Mouse (Mus musculus) colon, adult 2 months (tissue): ENCODE measurements around the gene Slc30a6. TPM values are rescaled to one million over a fixed set of nuclear protein-coding genes. Genes with fewer than 3 reads are reported as not detected.

Experiments used
- polyA plus RNA-seq: library from polyadenylated mRNA; depleted of rRNA; stranded (reverse); fragments of >200 nt; gene quantifications from 2 replicates; pipeline ENCODE4 v1.2.3, GENCODE M21; 2012; rRNA removed

The Slc30a6 gene
- polyA plus RNA-seq, result 15.1 and 18.9 TPM in 2 replicates

GRCm38 (mm10) chr17:74395383-74396065, at the start of gene Slc30a6:
TSS of gene Slc30a6 (plus strand) at chr17:74395608.

GRCm38 (mm10) chr17:74458711-74459408, 63.5 kb downstream of the Slc30a6 start, which contains the start of gene Nlrc4:
TSS of gene Nlrc4 (minus strand) at chr17:74459142.

Other genes starting within 250 kb of the Slc30a6 start
- 32.5 and 33.0 TPM in 2 replicates for gene Memo1, start 100.1 kb upstream of the Slc30a6 start, polyA plus RNA-seq
- gene Dpy30, start 71.7 kb upstream of the Slc30a6 start, polyA plus RNA-seq, result 32.6 and 39.8 TPM in 2 replicates
- 5.2 and 5.8 TPM in 2 replicates for gene Spast, start 56.6 kb upstream of the Slc30a6 start, polyA plus RNA-seq
- 3.7 and 3.9 TPM in 2 replicates for gene Nlrc4, start 63.5 kb downstream of the Slc30a6 start, polyA plus RNA-seq
- gene Yipf4, start 93.9 kb downstream of the Slc30a6 start, polyA plus RNA-seq, result 122 and 213 TPM in 2 replicates
- 56.4 and 70.5 TPM in 2 replicates for gene Birc6, start 132.7 kb downstream of the Slc30a6 start, polyA plus RNA-seq